Mouse (Mus musculus) limb, embryonic 10.5 days (tissue): Measurements from ENCODE around the gene Vac14. TPM values are rescaled to one million over a fixed set of nuclear protein-coding genes. Genes with fewer than 3 reads are reported as not detected.
A peak's percentile ranks its signal among the peaks of the same experiment; 100 is the strongest.

ENCODE experiments used
- DNase-seq: peaks from one replicate; pipeline ENCODE4 v3.0.0-alpha.2; 2017; ENCODE audit warnings: low spot score
- H3K27ac ChIP-seq: fragments of 300-500 bp; sonication (generic); 2 replicates; pipeline ENCODE4 v1.5.1; 2016; ENCODE audit warnings: mild to moderate bottlenecking
- H3K27me3 ChIP-seq: fragments of 300-500 bp; sonication (generic); 2 replicates; pipeline ENCODE4 v1.6.1; 2016; ENCODE audit warnings: low read depth, mild to moderate bottlenecking; ENCODE audit not compliant: poor library complexity, severe bottlenecking
- H3K36me3 ChIP-seq: fragments of 300-500 bp; sonication (generic); 2 replicates; pipeline ENCODE4 v1.6.1; 2016; ENCODE audit warnings: mild to moderate bottlenecking, moderate library complexity
- H3K4me1 ChIP-seq: fragments of 300-500 bp; sonication (generic); 2 replicates; pipeline ENCODE4 v1.6.1; 2016
- H3K4me3 ChIP-seq: fragments of 300-500 bp; sonication (generic); 2 replicates; pipeline ENCODE4 v1.5.1; 2016; ENCODE audit warnings: mild to moderate bottlenecking, moderate library complexity
- H3K9me3 ChIP-seq: fragments of 300-500 bp; sonication (generic); replicated peaks from 2 replicates; pipeline ENCODE4 v1.6.1; 2016; ENCODE audit warnings: mild to moderate bottlenecking
- WGBS: fragments of 180-500 bp; shearing (Covaris S2); methylation state at CpG from one replicate; pipeline ENCODE4 v1.1.7; 2016; 5-methylcytosine and 5-hydroxymethylcytosine counted together
- polyA plus RNA-seq: library from polyadenylated mRNA; unstranded; fragments of >200 nt; fragmentation: Nextera tagmentation; extraction: Ambion mirVana; gene quantifications from 2 replicates; pipeline ENCODE4 v1.2.1, GENCODE M21; 2016

The Vac14 gene
- 30.8 and 32.3 TPM in 2 replicates for polyA plus RNA-seq

DNA sequence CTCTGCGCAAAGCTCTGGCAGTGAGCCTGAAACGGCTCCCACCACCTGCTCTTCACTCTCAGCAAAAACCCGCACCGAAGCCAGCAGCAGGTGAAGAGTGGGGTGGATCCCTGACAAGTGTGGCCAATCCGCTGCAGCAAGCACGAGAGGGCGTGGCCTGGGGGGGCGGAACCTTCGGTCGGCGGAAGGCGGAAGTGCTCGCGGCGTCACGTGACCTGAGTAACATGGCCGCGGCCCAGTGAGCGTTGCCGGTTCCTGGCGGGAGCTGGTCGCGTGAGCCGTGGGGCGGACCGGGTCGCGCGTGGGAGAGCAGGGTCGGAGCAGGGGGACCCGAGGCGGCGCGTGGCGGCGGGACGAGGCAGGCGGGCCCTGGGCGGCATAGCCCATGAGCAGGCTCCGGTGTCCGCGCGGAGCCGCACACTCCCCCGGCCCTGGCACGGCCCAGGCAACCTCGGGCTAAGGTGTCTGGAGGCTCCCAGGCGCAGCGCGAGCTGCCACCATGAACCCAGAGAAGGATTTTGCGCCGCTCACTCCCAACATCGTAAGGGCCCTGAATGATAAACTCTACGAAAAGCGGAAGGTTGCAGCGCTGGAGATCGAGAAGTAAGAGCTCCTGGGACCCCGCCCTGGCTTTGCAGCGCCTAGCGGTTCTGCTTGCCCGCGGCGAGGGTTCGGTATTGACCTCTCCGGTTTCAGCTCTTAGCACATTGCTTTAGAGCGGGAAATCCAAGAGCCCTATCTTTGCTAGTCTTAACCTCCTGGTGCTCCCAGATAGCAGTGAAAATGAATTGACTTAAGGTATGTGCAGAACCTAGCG lies at the start of gene Vac14:
TSS of gene Vac14 (plus strand) at position 195 of the 817 bp plus-strand sequence.
- peak within 1 kb of the TSS; percentile 99 for H3K4me3 ChIP-seq
- WGBS = under 1% methylated on average over 67 of the region's 67 CpGs
- H3K36me3 ChIP-seq = no peaks in the 10 kb centered on the region
- DNase-seq = peak; percentile 99
- H3K27me3 ChIP-seq = no peaks in the 10 kb centered on the region
- peaks cover 24% of the 10 kb centered on the region for H3K4me1 ChIP-seq
- no peaks in the 10 kb centered on the region for H3K9me3 ChIP-seq
- H3K27ac ChIP-seq = peak within 1 kb of the TSS; percentile 88

DNA sequence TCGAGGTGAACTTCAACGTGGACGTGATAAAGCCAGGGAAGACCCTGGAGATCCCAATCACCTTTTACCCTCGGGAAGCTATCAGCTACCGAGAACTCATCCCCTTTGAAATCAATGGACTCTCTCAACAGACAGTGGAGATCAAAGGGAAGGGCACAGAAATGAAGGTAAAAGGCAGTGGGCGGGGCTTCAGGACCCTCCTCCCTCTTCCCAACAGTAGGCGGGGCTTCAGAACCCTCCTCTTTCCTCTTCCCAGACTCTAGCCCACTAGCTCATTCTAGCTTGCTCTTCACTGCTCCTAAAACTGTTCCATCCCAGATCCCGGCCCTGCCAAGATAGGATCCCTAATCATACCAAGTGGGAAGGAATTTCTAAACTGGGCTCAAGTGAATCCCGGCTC lies 25.7 kb upstream of the Vac14 start:
- 79% methylated on average over 9 of the region's 9 CpGs for WGBS
- no peak for DNase-seq

DNA sequence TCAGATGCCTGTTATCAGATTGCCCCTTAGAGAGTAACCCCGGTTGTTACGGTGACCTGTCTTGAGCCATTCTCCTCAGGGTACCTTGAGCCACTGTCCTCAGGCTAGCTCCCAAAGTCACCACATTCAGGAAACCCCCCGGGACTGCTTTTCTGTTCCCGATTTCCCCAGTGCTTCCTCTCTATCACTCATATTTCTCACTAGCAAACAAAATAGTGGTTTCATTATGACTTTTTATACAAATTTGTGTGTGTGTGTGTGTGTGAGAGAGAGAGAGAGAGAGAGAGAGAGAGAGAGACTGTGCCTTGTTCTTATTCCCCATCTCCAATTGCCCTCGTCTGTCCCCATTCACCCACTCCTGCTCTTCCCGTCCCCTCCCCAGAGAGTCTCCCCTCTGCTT lies 24.2 kb upstream of the Vac14 start:
- 83% methylated on average over 6 of the region's 6 CpGs for WGBS
- H3K4me3 ChIP-seq = no peak overlapping the region
- no peaks in the 10 kb centered on the region for H3K27me3 ChIP-seq
- H3K27ac ChIP-seq = no peak overlapping the region
- H3K4me1 ChIP-seq = no peaks in the 10 kb centered on the region
- DNase-seq = no peak
- H3K36me3 ChIP-seq = no peaks in the 10 kb centered on the region
- no peaks in the 10 kb centered on the region for H3K9me3 ChIP-seq

More for the DNA sequence above, 25.7 kb upstream of the Vac14 start:
- Histone ChIP-seq H3K36me3 (no peaks in the 10 kb centered on the region), H3K4me3 (no peak overlapping the region), H3K9me3 (no peaks in the 10 kb centered on the region), H3K4me1 (no peaks in the 10 kb centered on the region), H3K27me3 (no peaks in the 10 kb centered on the region), H3K27ac (no peak overlapping the region)

DNA sequence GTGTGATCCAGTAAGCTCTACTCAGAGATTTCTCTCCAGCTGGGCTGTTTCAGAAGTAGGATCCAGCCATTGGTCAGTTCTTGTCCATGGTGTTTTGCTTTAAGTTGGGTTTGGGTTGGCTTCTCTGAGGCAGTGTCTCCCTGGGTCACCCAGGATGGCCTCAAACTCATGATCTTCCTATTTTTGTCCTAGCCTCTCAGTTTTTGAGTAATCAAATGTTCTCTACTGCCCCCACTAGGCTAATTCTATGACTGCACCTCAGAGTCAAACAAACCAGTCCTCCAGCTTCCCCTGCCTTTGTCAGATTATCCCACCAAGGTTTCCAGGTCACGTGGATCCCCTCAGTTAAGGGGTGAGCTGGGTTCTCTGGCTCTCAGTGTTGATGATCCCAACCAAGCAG lies 13.8 kb upstream of the Vac14 start:
- Histone ChIP-seq H3K4me1 (no peaks in the 10 kb centered on the region), H3K4me3 (no peak overlapping the region), H3K36me3 (no peaks in the 10 kb centered on the region), H3K27me3 (no peaks in the 10 kb centered on the region), H3K9me3 (no peaks in the 10 kb centered on the region), H3K27ac (no peak overlapping the region)
- no peak for DNase-seq
- WGBS = 8% methylated on average over 1 of the region's 1 CpGs

DNA sequence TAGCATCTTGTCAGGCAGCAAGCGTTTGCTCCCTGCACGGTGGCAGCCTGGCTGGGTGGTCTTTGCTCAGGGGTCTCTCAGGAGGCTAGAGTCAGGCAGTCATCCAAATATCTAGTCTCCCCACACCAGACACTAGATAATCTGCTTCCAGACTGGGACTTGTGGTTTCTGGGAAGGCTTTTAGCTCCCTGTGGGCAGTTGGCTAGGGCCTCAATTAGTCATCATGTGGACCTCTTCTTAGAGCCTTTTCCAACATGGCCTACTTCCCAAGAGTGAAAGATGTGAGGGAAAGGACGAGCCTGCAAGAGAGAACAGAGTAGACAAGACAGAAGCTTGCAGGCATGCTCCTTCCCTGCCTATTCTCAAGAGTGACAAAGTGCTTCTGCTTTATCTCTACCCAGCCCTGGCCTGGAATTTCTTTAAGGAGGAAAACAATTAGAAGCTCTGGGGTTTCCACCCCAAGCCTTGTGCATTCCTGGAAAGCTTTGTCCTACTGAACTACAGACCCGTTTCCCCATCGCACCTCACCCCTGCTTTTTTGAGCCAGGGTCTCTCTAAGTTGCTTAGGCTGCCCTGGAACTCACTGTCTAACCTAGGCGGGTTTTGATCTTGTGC lies 12.9 kb upstream of the Vac14 start:
- Histone ChIP-seq H3K27ac (no peak overlapping the region), H3K9me3 (no peaks in the 10 kb centered on the region)
- 74% methylated on average over 6 of the region's 6 CpGs for WGBS

DNA sequence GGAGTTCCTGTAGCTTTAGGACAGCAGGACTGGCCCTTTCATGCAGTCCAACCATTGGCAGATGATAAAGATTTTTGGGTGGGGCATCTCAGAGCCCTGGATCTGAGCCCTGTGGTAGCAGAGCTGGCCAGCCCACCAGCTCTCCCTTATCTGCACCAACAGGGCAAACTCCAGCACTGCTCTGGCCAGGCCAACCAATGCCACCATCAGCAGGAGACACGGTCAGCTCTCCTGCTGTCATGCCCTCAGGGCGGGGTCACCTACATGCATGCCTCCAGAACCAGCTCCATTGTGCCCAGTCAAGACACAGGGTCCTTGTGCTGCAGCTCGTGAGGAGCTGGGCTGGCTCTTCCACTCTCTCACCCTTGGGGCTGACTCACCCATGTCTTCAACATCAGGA lies 2.7 kb upstream of the Vac14 start:
- peaks cover 24% of the 10 kb centered on the region for H3K4me1 ChIP-seq
- no peaks in the 10 kb centered on the region for H3K9me3 ChIP-seq
- no peaks in the 10 kb centered on the region for H3K36me3 ChIP-seq
- H3K4me3 ChIP-seq = no peak overlapping the region
- WGBS = 76% methylated on average over 3 of the region's 3 CpGs
- no peaks in the 10 kb centered on the region for H3K27me3 ChIP-seq
- no peak for DNase-seq
- H3K27ac ChIP-seq = no peak overlapping the region

More for the DNA sequence above, 12.9 kb upstream of the Vac14 start:
- Histone ChIP-seq H3K4me3 (no peak overlapping the region), H3K36me3 (no peaks in the 10 kb centered on the region), H3K27me3 (no peaks in the 10 kb centered on the region), H3K4me1 (no peaks in the 10 kb centered on the region)
- no peak for DNase-seq

DNA sequence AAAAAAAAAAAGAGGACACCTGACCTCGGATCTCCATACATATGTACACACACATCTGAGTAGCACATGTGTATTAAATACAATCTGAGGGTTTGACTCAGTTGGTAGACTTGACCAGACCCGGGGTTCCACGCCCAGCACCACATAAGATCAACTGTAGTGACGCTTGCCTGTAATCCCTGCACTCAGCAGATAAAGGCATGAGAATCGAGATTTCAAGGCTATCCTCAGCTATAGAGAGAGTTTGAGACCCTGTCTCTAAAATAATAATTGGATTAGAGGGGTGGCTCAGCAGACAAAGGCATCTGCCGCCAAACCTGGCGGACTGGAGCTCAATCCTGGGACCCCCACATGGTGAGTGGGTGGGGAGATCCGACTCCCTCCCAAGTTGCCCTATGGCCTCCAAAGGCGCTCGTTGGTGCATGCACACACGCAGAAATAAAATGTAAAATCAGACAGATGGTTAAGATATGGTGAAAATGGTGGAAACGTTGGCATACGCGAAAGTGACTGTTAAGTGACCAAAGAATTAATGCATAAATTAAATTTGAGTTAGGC lies 505 bp upstream of the Vac14 start:
- Histone ChIP-seq H3K27me3 (no peaks in the 10 kb centered on the region), H3K27ac (no peak overlapping the region), H3K4me1 (peaks cover 24% of the 10 kb centered on the region), H3K36me3 (no peaks in the 10 kb centered on the region), H3K4me3 (peak overlapping the region; percentile 99), H3K9me3 (no peaks in the 10 kb centered on the region)
- DNase-seq = no peak
- WGBS = 28% methylated on average over 14 of the region's 14 CpGs

DNA sequence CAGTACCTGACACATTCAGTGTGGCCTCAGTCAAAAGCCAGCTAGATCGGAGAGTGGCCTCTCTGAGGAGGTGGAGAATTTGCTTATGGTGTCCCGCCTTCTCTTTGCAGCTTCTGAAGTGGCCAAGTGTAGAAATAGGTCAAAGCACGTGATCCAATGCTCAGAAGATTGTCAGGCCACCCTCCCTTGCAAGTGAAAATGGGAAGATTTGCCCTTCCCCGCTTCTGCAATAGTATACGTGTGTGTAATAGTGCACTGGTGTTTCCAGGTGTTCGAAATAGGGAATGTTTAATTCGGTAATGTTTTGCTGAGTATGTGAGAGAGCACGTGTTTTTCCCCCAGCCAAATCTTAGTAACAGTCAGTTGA lies 806 bp downstream of the Vac14 start:
- peak overlapping the region; percentile 88; the same call in 1 of the 2 replicates for H3K27ac ChIP-seq
- H3K4me3 ChIP-seq = peak overlapping the region; percentile 99
- no peaks in the 10 kb centered on the region for H3K27me3 ChIP-seq
- peaks cover 24% of the 10 kb centered on the region for H3K4me1 ChIP-seq
- H3K36me3 ChIP-seq = no peaks in the 10 kb centered on the region
- H3K9me3 ChIP-seq = no peaks in the 10 kb centered on the region
- no peak for DNase-seq
- WGBS = 28% methylated on average over 8 of the region's 8 CpGs

DNA sequence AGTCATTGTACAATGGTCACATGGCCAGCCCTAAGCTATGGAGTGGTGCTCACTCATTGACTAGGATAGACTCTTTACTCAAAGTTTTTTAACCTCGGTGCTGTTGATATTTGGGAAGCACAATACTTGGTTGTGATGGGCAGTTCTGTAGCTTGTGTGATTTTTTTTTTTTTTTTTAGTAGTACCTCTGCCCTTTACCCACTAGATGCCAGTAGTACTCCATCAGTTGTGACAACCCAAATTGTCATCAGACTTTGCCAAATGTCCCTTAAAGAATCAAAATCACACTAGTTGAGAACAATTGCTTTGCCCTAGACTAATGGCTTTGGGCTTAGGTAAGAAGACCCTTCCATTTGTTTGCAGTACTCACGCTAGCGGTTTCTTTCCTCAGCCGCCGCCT lies 1.5 kb downstream of the Vac14 start:
- no peaks in the 10 kb centered on the region for H3K36me3 ChIP-seq
- no peaks in the 10 kb centered on the region for H3K27me3 ChIP-seq
- H3K4me3 ChIP-seq = peak overlapping the region; percentile 99; the same call in 1 of the 2 replicates
- no peak for DNase-seq
- peaks cover 24% of the 10 kb centered on the region for H3K4me1 ChIP-seq
- WGBS = 91% methylated on average over 5 of the region's 5 CpGs
- no peaks in the 10 kb centered on the region for H3K9me3 ChIP-seq
- no peak overlapping the region for H3K27ac ChIP-seq

DNA sequence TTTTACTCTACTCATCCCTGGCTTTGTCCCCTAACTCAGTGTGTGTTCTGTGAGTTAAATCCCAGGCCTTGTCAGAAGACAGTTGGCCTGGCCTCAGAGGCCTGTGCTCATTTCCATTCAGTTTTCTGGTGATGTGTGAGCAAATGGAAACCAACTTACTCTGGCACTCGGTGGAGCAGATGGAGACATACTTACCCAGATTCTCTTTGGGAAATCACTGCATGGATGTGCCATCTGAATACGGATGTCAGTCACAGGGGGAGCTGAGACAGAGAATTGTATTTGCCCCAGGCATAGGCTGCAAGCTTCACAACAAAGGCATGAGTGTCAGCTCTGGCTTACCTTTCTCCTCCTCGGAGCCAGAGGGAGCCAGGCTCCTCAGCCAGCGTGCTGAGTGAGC lies 8.0 kb downstream of the Vac14 start:
- H3K4me3 ChIP-seq = no peak overlapping the region
- H3K4me1 ChIP-seq = no peaks in the 10 kb centered on the region
- no peak overlapping the region for H3K27ac ChIP-seq
- no peak for DNase-seq
- 85% methylated on average over 4 of the region's 4 CpGs for WGBS
- H3K9me3 ChIP-seq = no peaks in the 10 kb centered on the region
- H3K27me3 ChIP-seq = no peaks in the 10 kb centered on the region
- peaks cover 5% of the 10 kb centered on the region; the same call in 1 of the 2 replicates for H3K36me3 ChIP-seq

DNA sequence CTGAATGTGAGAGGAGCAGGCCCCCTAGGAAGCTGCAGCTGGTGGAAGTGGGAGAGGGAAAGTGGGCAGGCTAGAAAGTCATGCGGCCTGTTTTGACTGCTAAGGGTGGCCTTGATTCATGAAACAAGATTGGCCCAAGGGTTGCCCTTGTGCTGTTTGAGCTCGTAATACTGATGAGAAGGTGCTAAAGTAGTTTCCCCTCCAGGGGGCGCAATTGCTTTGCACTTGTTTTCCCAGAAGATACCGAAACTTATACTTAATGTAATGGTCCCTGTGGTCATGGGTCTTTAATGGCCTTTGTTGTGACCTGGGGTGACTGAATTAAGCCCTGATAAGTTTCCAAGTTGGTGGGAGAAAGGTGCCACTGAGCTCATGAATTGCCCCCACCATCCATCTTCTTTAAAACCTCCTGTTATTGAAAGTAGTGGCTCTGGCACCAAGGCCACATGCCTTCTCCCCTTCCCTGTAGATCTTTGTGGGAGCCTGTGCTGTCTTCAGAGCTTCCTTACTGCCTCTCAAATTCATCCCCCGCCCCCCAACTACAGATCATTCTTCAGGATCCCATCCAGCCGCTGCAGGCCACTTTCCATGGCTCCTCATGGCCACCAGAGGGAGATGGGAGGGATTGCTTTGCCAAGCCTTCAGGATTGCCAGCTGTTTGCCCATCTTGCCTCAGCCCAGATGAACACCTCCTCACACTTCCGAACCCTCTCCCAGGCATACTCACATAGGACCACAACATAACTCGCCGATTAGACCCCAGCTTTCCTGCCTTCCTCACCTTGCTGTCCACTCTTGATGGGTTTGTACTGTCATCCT lies 11.1 kb downstream of the Vac14 start:
- Histone ChIP-seq H3K27ac (no peak overlapping the region), H3K27me3 (no peaks in the 10 kb centered on the region), H3K9me3 (no peaks in the 10 kb centered on the region), H3K36me3 (peaks cover 34% of the 10 kb centered on the region), H3K4me3 (no peak overlapping the region), H3K4me1 (no peaks in the 10 kb centered on the region)
- DNase-seq = peak; percentile 63
- WGBS = 70% methylated on average over 9 of the region's 9 CpGs

DNA sequence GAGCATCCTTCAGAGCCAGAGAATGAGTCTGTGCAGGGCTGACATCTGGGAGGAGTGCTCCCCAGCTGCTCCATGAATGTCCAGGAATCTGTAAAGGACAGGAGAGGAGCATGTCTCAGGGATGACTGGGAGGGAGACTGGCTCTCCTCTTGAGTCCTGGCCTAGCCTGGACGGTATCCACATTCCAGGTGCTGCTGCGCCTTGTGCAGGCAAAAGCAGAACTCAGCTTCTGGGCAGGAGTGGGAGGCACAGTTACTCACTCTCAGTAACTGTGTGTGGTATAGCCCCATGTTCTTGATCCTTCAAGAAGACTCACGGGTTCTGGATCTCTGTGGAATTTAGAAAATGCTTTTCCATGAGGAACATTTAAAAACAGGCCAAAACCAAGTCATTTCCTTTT lies 11.7 kb downstream of the Vac14 start:
- Histone ChIP-seq H3K9me3 (no peaks in the 10 kb centered on the region), H3K27ac (no peak overlapping the region)
- 91% methylated on average over 3 of the region's 3 CpGs for WGBS

More for the DNA sequence above, 11.7 kb downstream of the Vac14 start:
- no peak for DNase-seq
- no peak overlapping the region for H3K4me3 ChIP-seq
- peaks cover 40% of the 10 kb centered on the region for H3K36me3 ChIP-seq
- H3K27me3 ChIP-seq = no peaks in the 10 kb centered on the region
- no peaks in the 10 kb centered on the region for H3K4me1 ChIP-seq
